ENCODE assay signal across 18 mouse cellular contexts in genomic region chr2:10253351-10253750, GRCm38 (mm10).
A peak's percentile ranks its signal among the peaks of the same experiment; 100 is the strongest.
DNase-seq lines count a peak whose midpoint lies in the region.
"Had no signal": no experiment of that assay in that cellular context is flagged by ENCODE, and none has a peak within 500 bp of the region (broad histone marks: within the 10 kb centered on the region; RNA-seq: fewer than 3 reads in every experiment).

No protein-coding gene starts in this region.

- peak; percentile 7 for DNase-seq in adrenal gland, postnatal 14 days
- DNase-seq in adrenal gland, postnatal 10 days: no peak
- peak; percentile 20 for DNase-seq in gastrocnemius, postnatal 14 days
- no peak for DNase-seq in gastrocnemius, adult 18-20 months (ENCODE audit: low spot score)
- DNase-seq in 3T3-L1 (ENCODE audit: low read depth, low spot score): peak; percentile 44
- peak; percentile 25 for DNase-seq in embryo, embryonic 11 days
- DNase-seq in kidney, postnatal 36 days: no peak
- DNase-seq in adipocyte (ENCODE audit: low spot score): no peak
- DNase-seq: adrenal gland, adult 8-10 months; B cell, adult 2 months; cerebellum, adult 11 months; cerebellum, adult 2 months; cerebellum, adult 9-11 months; cerebellum, postnatal 25 days; heart, adult 18-20 months; heart, postnatal 10 days; heart, postnatal 36 days; kidney, adult 18-20 months had no signal

- intact Hi-C loops in gastrocnemius, postnatal 14 days (cut with DNase I; ENCODE audit: low total_unique reads): no loop called here

Comparison
In these comparisons a context has a peak if more than half of its experiments do, and no peak if none do; other contexts are left out.
1. DNase-seq: peak in adrenal gland, postnatal 14 days (single experiment), gastrocnemius, postnatal 14 days (single experiment), 3T3-L1 (single experiment) and embryo, embryonic 11 days (single experiment); none in adrenal gland, postnatal 10 days (single experiment), gastrocnemius, adult 18-20 months (single experiment), kidney, postnatal 36 days (0 of 2) and adipocyte (single experiment).